Mouse (Mus musculus) liver, embryonic 13.5 days (tissue): ENCODE data around the gene Ffar4. TPM values are rescaled to one million over a fixed set of nuclear protein-coding genes. Genes with fewer than 3 reads are reported as not detected.

Source experiments
- ATAC-seq: fragments of 200-750 bp; cut with Nextera tagmentation; 2 replicates; pipeline ENCODE4 v1.8.0; 2017; ENCODE audit warnings: low read depth, mild to moderate bottlenecking, moderate number of reproducible peaks, moderate library complexity
- DNase-seq: peaks from one replicate; pipeline ENCODE4 v3.0.0; 2022
- H3K27ac ChIP-seq: fragments of 300-500 bp; sonication (generic); 2 replicates; pipeline ENCODE4 v1.5.1; 2015; ENCODE audit warnings: moderate library complexity, mild to moderate bottlenecking, inconsistent platforms
- H3K27me3 ChIP-seq: fragments of 300-500 bp; sonication (generic); 2 replicates; pipeline ENCODE4 v1.6.1; 2015; ENCODE audit warnings: mild to moderate bottlenecking, inconsistent platforms
- H3K36me3 ChIP-seq: fragments of 300-500 bp; sonication (generic); 2 replicates; pipeline ENCODE4 v1.6.1; 2015; ENCODE audit warnings: mild to moderate bottlenecking, inconsistent platforms
- H3K4me1 ChIP-seq: fragments of 300-500 bp; sonication (generic); replicated peaks from 2 replicates; pipeline ENCODE4 v1.6.1; 2015; ENCODE audit warnings: inconsistent platforms
- H3K4me2 ChIP-seq: fragments of 300-500 bp; sonication (generic); 2 replicates; pipeline ENCODE4 v1.6.1; 2015; ENCODE audit warnings: inconsistent platforms, mild to moderate bottlenecking, moderate library complexity
- H3K4me3 ChIP-seq: fragments of 300-500 bp; sonication (generic); replicated peaks from 2 replicates; pipeline ENCODE4 v1.5.1; 2015; ENCODE audit warnings: mild to moderate bottlenecking, inconsistent platforms
- H3K9ac ChIP-seq: fragments of 300-500 bp; sonication (generic); 2 replicates; pipeline ENCODE4 v1.6.1; 2015; ENCODE audit warnings: mild to moderate bottlenecking, inconsistent platforms
- H3K9me3 ChIP-seq: fragments of 300-500 bp; sonication (generic); replicated peaks from 2 replicates; pipeline ENCODE4 v1.6.1; 2016; ENCODE audit warnings: inconsistent platforms
- WGBS: fragments of 180-500 bp; shearing (Covaris S2); methylation state at CpG from one replicate; pipeline ENCODE4 v1.1.7; 2015; ENCODE audit not compliant: insufficient replicate concordance; 5-methylcytosine and 5-hydroxymethylcytosine counted together
- polyA plus RNA-seq: library from polyadenylated mRNA; unstranded; fragments of >200 nt; fragmentation: Nextera tagmentation; extraction: Ambion mirVana; gene quantifications from 2 replicates; pipeline ENCODE4 v1.2.1, GENCODE M21; 2015

Gene Ffar4
- polyA plus RNA-seq, 1 experiment from 2014 or later, result 0.12 TPM

DNA sequence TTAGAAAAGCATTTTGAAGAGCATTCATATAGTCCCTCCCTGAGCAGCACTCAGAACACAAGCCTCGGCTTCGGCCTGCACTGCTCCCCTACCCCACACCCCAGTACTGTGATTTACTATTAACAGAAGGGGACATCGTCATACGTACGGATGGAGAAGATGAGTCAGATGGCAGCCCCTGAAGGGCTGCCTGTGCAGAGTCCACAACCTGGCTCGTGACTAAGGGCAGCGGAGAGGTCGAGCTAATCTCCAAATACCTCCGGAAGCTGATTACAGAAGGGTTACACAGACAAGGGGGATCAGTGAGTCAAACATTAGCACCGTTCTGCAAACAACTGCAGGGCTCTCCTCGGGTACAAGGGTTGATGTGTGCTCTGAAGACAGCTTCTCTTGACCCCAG is 37.1 kb downstream of the Ffar4 start:
- Histone ChIP-seq H3K4me2 (no peak overlapping the region), H3K27ac (peak overlapping the region; percentile 62), H3K4me1 (peaks cover 13% of the 10 kb centered on the region), H3K27me3 (no peaks in the 10 kb centered on the region), H3K9ac (no peak overlapping the region), H3K4me3 (no peak overlapping the region), H3K9me3 (no peaks in the 10 kb centered on the region), H3K36me3 (no peaks in the 10 kb centered on the region)
- 47% methylated on average over 11 of the region's 11 CpGs for WGBS
- peak; percentile 88 for ATAC-seq
- DNase-seq, result no peak

DNA sequence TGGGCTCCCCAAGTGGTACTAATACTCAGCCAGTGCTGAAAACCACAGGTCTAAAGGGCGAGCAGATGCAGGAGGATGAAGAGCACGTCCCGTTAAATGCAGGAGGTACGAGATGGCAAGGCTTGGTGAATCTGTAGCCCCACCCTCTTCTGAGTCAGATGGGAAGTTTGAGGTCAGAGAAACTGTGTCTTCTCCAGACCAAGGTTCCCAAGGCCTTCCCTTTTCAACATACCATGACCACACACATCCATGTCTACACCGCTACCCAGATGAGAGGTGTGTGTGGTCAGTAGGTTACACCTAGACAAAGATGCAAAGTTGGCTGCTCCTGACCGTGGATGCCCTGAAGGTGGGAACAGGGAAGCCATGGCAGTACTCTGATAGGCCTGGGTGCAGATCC is 37.9 kb downstream of the Ffar4 start:
- H3K4me2 ChIP-seq, result no peak overlapping the region
- H3K27me3 ChIP-seq, result no peaks in the 10 kb centered on the region
- no peaks in the 10 kb centered on the region for H3K9me3 ChIP-seq
- H3K36me3 ChIP-seq, result no peaks in the 10 kb centered on the region
- 0 out of 2 replicates have a peak, but pooled peaks have one; percentile 7 for ATAC-seq
- H3K27ac ChIP-seq, result peak overlapping the region; percentile 61; the same call in 1 of the 2 replicates
- H3K4me3 ChIP-seq, result no peak overlapping the region
- H3K9ac ChIP-seq, result no peak overlapping the region
- DNase-seq, result no peak
- 49% methylated on average over 6 of the region's 6 CpGs for WGBS
- H3K4me1 ChIP-seq, result peaks cover 13% of the 10 kb centered on the region

DNA sequence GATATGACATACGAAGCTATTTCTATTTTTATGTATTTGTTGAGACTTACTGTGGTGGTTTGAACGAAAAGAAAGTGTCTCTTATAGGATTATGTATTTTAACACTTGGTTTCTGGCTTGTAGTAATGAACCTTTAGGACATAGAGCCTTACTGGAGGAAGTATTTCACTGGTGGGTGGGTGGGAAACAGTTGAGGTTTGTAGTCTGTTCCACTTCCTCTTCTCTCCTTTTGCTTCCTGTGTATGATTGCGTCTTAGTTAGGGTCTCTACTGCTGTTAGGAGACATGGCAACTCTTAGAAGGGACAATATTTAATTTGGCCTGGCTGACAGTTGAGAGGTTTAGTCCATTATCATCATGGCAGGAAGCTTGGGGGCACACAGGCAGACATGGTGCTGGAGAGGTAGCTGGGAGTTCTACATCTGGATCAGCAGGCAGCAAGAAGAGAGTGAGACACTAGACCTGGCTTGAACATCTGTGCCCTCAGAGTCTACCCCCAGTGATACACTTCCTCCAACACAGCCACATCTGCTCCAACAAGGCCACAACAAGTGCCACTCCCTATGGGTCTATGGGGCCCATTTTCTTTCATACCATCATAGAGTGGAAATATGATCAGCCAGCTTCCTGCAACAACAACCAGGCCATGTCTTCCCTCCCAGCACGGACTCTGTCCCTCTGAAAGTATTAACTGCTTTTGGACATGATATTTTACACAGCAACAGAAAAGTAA is 46.8 kb downstream of the Ffar4 start:
- 32% methylated on average over 4 of the region's 4 CpGs for WGBS
- H3K4me1 ChIP-seq, result no peaks in the 10 kb centered on the region
- H3K4me2 ChIP-seq, result no peak overlapping the region
- no peak overlapping the region for H3K9ac ChIP-seq
- DNase-seq, result no peak
- H3K4me3 ChIP-seq, result no peak overlapping the region
- ATAC-seq, result no peak
- no peaks in the 10 kb centered on the region for H3K36me3 ChIP-seq
- no peaks in the 10 kb centered on the region for H3K27me3 ChIP-seq
- no peak overlapping the region for H3K27ac ChIP-seq
- no peaks in the 10 kb centered on the region for H3K9me3 ChIP-seq

GRCm38 (mm10) chr19:38156243-38156642 is 59.4 kb downstream of the Ffar4 start:
- DNase-seq (no peak), ATAC-seq (no peak)
- H3K4me3 ChIP-seq, result no peak overlapping the region
- WGBS, result 87% methylated on average over 1 of the region's 1 CpGs
- H3K9ac ChIP-seq, result no peak overlapping the region
- no peaks in the 10 kb centered on the region for H3K36me3 ChIP-seq
- no peaks in the 10 kb centered on the region for H3K27me3 ChIP-seq
- no peak overlapping the region for H3K4me2 ChIP-seq
- no peaks in the 10 kb centered on the region for H3K4me1 ChIP-seq
- no peaks in the 10 kb centered on the region for H3K9me3 ChIP-seq
- no peak overlapping the region for H3K27ac ChIP-seq

GRCm38 (mm10) chr19:38161648-38162354 is 64.9 kb downstream of the Ffar4 start:
- Histone ChIP-seq H3K27me3 (no peaks in the 10 kb centered on the region), H3K9ac (no peak overlapping the region), H3K4me1 (no peaks in the 10 kb centered on the region), H3K4me2 (peak overlapping the region; percentile 40), H3K4me3 (0 out of 2 replicates have a peak overlapping the region, but pooled peaks have one; percentile 28), H3K36me3 (no peaks in the 10 kb centered on the region), H3K9me3 (no peaks in the 10 kb centered on the region), H3K27ac (peak overlapping the region; percentile 72)
- 60% methylated on average over 21 of the region's 21 CpGs for WGBS
- ATAC-seq (peak; percentile 73), DNase-seq (no peak)

Other genes with a start within 250 kb of the Ffar4 start
- 1.0 and 1.2 TPM in 2 replicates for gene Myof, start 53.5 kb upstream of the Ffar4 start, polyA plus RNA-seq
- gene Cep55, start 42.1 kb upstream of the Ffar4 start, polyA plus RNA-seq, result 6.3 and 7.5 TPM in 2 replicates
- 1,559 and 1,745 TPM in 2 replicates for gene Rbp4, start 28.2 kb downstream of the Ffar4 start, polyA plus RNA-seq
- gene Pde6c, start 35.7 kb downstream of the Ffar4 start, polyA plus RNA-seq, result 4.0 and 4.9 TPM in 2 replicates
- gene Fra10ac1, start 127.1 kb downstream of the Ffar4 start, polyA plus RNA-seq, result 17.5 and 22.9 TPM in 2 replicates
- gene Lgi1, start 167.5 kb downstream of the Ffar4 start, polyA plus RNA-seq, result 0.09 and 0.13 TPM in 2 replicates